Mouse (Mus musculus) intestine, postnatal 0 days (tissue): Measurements from ENCODE around the gene Rpn1. TPM values are rescaled to one million over a fixed set of nuclear protein-coding genes. Genes with fewer than 3 reads are reported as not detected.

Experiments used
- ATAC-seq: fragments of 200-750 bp; cut with Nextera tagmentation; 2 replicates; pipeline ENCODE4 v1.8.0; 2017; ENCODE audit warnings: mild to moderate bottlenecking, moderate TSS enrichment, moderate library complexity
- H3K27ac ChIP-seq: fragments of 300-500 bp; sonication (generic); 2 replicates; pipeline ENCODE4 v1.5.1; 2014; ENCODE audit warnings: mild to moderate bottlenecking, low read depth, low read length, moderate library complexity
- H3K27me3 ChIP-seq: fragments of 300-500 bp; sonication (generic); replicated peaks from 2 replicates; pipeline ENCODE4 v1.6.1; 2014; ENCODE audit warnings: low read length, mixed read lengths; ENCODE audit not compliant: control insufficient read depth, insufficient read depth
- H3K36me3 ChIP-seq: fragments of 300-500 bp; sonication (generic); 2 replicates; pipeline ENCODE4 v1.6.1; 2014; ENCODE audit warnings: mild to moderate bottlenecking, moderate library complexity; ENCODE audit not compliant: control insufficient read depth, insufficient read depth
- H3K4me1 ChIP-seq: fragments of 300-500 bp; sonication (generic); replicated peaks from 2 replicates; pipeline ENCODE4 v1.6.1; 2014; ENCODE audit warnings: antibody characterized with exemption, low read length, mixed read lengths; ENCODE audit not compliant: control insufficient read depth, insufficient read depth
- H3K4me2 ChIP-seq: fragments of 300-500 bp; sonication (generic); replicated peaks from 2 replicates; pipeline ENCODE4 v1.6.1; 2014; ENCODE audit warnings: low read depth, mild to moderate bottlenecking, moderate library complexity
- H3K4me3 ChIP-seq: fragments of 300-500 bp; sonication (generic); 2 replicates; pipeline ENCODE4 v1.5.1; 2014; ENCODE audit warnings: low read depth, low read length
- H3K9ac ChIP-seq: fragments of 300-500 bp; sonication (generic); 2 replicates; pipeline ENCODE4 v1.6.1; 2014; ENCODE audit warnings: mild to moderate bottlenecking, low read depth, low read length
- H3K9me3 ChIP-seq: fragments of 300-500 bp; sonication (generic); 2 replicates; pipeline ENCODE4 v1.6.1; 2016; ENCODE audit warnings: mixed run types; ENCODE audit not compliant: control insufficient read depth
- CTCF ChIP-seq: sonication (generic); IDR thresholded peaks from 2 replicates; pipeline ENCODE4 v1.5.1; 2016; ENCODE audit warnings: low read depth, mild to moderate bottlenecking, control low read depth, antibody characterized with exemption, moderate library complexity
- WGBS: fragments of 180-500 bp; shearing (Covaris S2); extraction: QIAGEN DNeasy Blood & Tissue Kit; methylation state at CpG from one replicate; pipeline ENCODE4 v1.1.7; 2014; 5-methylcytosine and 5-hydroxymethylcytosine counted together
- microRNA-seq: library from miRNA; unstranded; fragments of <30 nt; microRNA quantifications from one replicate; pipeline ENCODE4, GENCODE M21; 2016
- polyA plus RNA-seq: library from polyadenylated mRNA; unstranded; fragments of >200 nt; fragmentation: Nextera tagmentation; extraction: Ambion mirVana; gene quantifications from 2 replicates; pipeline ENCODE4 v1.2.1, GENCODE M21; 2015

The Rpn1 gene
- polyA plus RNA-seq, 1 experiment from 2014 or later: 184 TPM

DNA sequence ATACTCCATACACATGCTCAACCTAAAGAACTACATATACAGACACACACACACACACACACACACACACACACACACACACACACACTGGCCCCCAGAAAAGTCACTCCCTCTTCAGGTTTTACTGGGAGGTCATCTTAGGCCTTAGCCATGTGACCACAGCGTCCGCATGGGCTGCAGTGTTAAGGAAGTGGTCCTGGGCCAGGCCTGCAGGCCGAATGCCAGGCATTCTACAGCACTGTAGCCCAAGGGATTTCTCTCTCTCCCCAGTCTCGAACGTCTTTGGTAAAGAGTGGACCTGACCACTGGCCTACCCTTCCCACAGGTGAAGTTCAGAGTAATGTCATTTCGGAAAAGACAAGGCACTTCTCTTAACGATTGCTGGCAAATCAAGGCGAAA is 62.3 kb downstream of the Rpn1 start:
- Histone ChIP-seq H3K9ac (no peak overlapping the region), H3K27ac (no peak overlapping the region), H3K9me3 (no peaks in the 10 kb centered on the region), H3K4me3 (no peak overlapping the region), H3K27me3 (no peaks in the 10 kb centered on the region), H3K36me3 (no peaks in the 10 kb centered on the region), H3K4me1 (no peaks in the 10 kb centered on the region), H3K4me2 (no peak overlapping the region)
- 70% methylated on average over 8 of the region's 8 CpGs for WGBS
- no peak for ATAC-seq
- no peak for TF ChIP-seq CTCF

DNA sequence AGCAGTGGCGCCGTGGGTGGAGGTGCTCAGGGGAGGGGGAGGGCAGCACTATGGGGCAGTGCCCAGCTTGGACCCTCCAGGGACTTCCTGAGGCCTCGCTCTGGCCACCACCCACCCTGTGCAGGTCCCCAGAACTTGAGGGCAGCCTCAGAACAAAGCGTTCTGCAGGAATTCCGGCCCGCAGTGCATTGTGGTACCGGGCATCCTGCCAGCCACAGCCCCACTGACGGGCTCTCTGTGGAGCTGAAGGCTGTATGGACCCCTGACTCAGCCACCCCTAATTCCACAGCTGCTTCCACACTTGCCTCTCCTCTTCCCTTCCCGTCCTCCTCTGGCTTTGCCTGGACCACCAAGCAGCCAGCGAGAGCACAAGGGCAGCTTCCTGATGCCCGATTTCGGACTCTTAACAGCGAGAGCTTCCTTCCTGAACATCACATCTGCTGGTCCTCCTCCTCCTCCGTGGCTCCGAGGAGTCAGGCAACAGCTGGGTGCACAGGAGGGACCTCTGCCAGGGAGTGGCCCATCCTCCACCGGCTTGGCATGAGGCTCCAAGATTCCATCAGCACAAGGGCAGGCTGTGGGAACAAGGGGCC is 63.2 kb downstream of the Rpn1 start:
- Histone ChIP-seq H3K36me3 (no peaks in the 10 kb centered on the region), H3K4me3 (no peak overlapping the region), H3K9ac (no peak overlapping the region), H3K27ac (no peak overlapping the region), H3K4me2 (0 out of 2 replicates have a peak overlapping the region, but pooled peaks have one; percentile 6), H3K4me1 (no peaks in the 10 kb centered on the region), H3K9me3 (no peaks in the 10 kb centered on the region), H3K27me3 (no peaks in the 10 kb centered on the region)
- TF ChIP-seq CTCF: no peak
- ATAC-seq: no peak
- WGBS: 77% methylated on average over 14 of the region's 16 CpGs

DNA sequence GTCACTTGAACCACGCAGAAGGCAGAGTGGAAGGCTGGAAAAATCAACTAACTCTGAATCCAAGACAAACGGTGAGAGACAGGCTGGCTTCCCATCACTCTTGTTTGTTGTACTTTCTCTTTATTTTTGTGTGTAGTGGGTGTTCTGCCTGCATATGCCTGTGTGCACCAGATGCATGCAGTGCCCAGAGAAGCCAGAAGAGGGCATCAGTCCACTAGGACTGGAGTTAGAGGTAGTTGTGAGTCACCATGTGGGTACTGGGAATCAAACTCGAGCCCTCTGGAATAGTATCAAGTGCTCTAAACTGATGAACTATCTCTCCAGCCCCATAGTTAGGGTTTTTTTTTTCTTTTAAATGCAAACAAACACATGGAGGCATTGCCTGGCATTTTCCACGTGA is 67.1 kb downstream of the Rpn1 start:
- peak; percentile 46 for TF ChIP-seq CTCF
- no peaks in the 10 kb centered on the region for H3K27me3 ChIP-seq
- no peak overlapping the region for H3K9ac ChIP-seq
- H3K4me1 ChIP-seq: no peaks in the 10 kb centered on the region
- no peak for ATAC-seq
- H3K4me2 ChIP-seq: no peak overlapping the region
- H3K4me3 ChIP-seq: no peak overlapping the region
- H3K36me3 ChIP-seq: no peaks in the 10 kb centered on the region
- no peaks in the 10 kb centered on the region for H3K9me3 ChIP-seq
- no peak overlapping the region for H3K27ac ChIP-seq
- 68% methylated on average over 4 of the region's 4 CpGs for WGBS

- ATAC-seq: no peak
- Histone ChIP-seq H3K4me2 (0 out of 2 replicates have a peak overlapping the region, but pooled peaks have one; percentile 10), H3K4me3 (no peak overlapping the region), H3K36me3 (no peaks in the 10 kb centered on the region), H3K4me1 (no peaks in the 10 kb centered on the region), H3K27me3 (no peaks in the 10 kb centered on the region), H3K27ac (no peak overlapping the region), H3K9ac (no peak overlapping the region), H3K9me3 (no peaks in the 10 kb centered on the region)
- whole genome bisulfite sequencing: 70% methylated on average over 14 of the region's 14 CpGs
- TF ChIP-seq CTCF: no peak
Measured at GRCm38 (mm10) chr6:88152127-88152705, 67.9 kb downstream of the Rpn1 start.

- no peak for TF ChIP-seq CTCF
- Histone ChIP-seq H3K4me2 (no peak overlapping the region), H3K9ac (no peak overlapping the region), H3K36me3 (no peaks in the 10 kb centered on the region), H3K4me3 (no peak overlapping the region), H3K4me1 (no peaks in the 10 kb centered on the region), H3K27me3 (no peaks in the 10 kb centered on the region), H3K27ac (no peak overlapping the region), H3K9me3 (no peaks in the 10 kb centered on the region)
- no peak for ATAC-seq
- 77% methylated on average over 6 of the region's 6 CpGs for WGBS
Measured at GRCm38 (mm10) chr6:88152979-88153378, 68.7 kb downstream of the Rpn1 start.

Small RNA genes within 50 kb of the gene (microRNA-seq; reads per million reads assigned to microRNA genes)
- gene Mir6376: not detected

Other genes with a start within 250 kb of the Rpn1 start
- gene Gm45140, start 248.7 kb upstream of the Rpn1 start, polyA plus RNA-seq: 1.3 and 2.0 TPM in 2 replicates
- 24.5 and 26.4 TPM in 2 replicates for gene Isy1, start 245.7 kb upstream of the Rpn1 start, polyA plus RNA-seq
- 385 and 395 TPM in 2 replicates for gene Cnbp, start 233.4 kb upstream of the Rpn1 start, polyA plus RNA-seq
- gene Copg1, start 196.7 kb upstream of the Rpn1 start, polyA plus RNA-seq: 88.5 and 89.5 TPM in 2 replicates
- gene Hmces, start 170.5 kb upstream of the Rpn1 start, polyA plus RNA-seq: 17.9 and 19.3 TPM in 2 replicates
- gene H1fx, start 102.8 kb upstream of the Rpn1 start, polyA plus RNA-seq: 15.4 and 17.5 TPM in 2 replicates
- 219 and 226 TPM in 2 replicates for gene Rab7, start 39.2 kb upstream of the Rpn1 start, polyA plus RNA-seq
- 3.5 and 3.7 TPM in 2 replicates for gene Gata2, start 109.4 kb downstream of the Rpn1 start, polyA plus RNA-seq
- not detected in 2 replicates for gene Dnajb8, start 137.8 kb downstream of the Rpn1 start, polyA plus RNA-seq